Mouse (Mus musculus): ENCODE data around the gene Grid2.

- no peak for TF ChIP-seq GATA1 (IDR thresholded peaks at IDR 0.05; ENCODE audit: low read depth, low read length)
- TF ChIP-seq UBTF (IDR thresholded peaks at IDR 0.05; ENCODE audit: borderline replicate concordance, insufficient read depth, low read depth, low read length) = no peak
- TF ChIP-seq CTCF (IDR thresholded peaks at IDR 0.05 in 2 of 3, conservative IDR thresholded peaks at IDR 0.05 in 1 of 3; ENCODE audit: control insufficient read depth in 1 of 3, insufficient read depth in 1 of 3, low read depth in 2 of 3, low read length in 3 of 3, poor library complexity in 1 of 3, severe bottlenecking in 1 of 3) = no peak
- TF ChIP-seq ELF1 (IDR thresholded peaks at IDR 0.05; ENCODE audit: low read depth, low read length) = no peak
- no peak for TF ChIP-seq POLR2A (IDR thresholded peaks at IDR 0.05; ENCODE audit: control insufficient read depth in 1 of 2, insufficient read depth in 1 of 2, low read depth in 1 of 2, low read length in 2 of 2, poor library complexity in 1 of 2)
- no peak for TF ChIP-seq USF1 (IDR thresholded peaks at IDR 0.05; ENCODE audit: low read depth, low read length)
- no peak for TF ChIP-seq NELFE (IDR thresholded peaks at IDR 0.05; ENCODE audit: low read depth, low read length)
- no peak for TF ChIP-seq EP300 (IDR thresholded peaks at IDR 0.05; ENCODE audit: low read depth in 1 of 2, low read length in 2 of 2)
Measured at GRCm38 (mm10) chr6:64728499-64729198, 1473.0 kb downstream of the Grid2 start, which contains the start of gene Atoh1.

Measured in MEL (cell line).